Mouse (Mus musculus) cerebellum, postnatal 10 days (tissue): ENCODE data around the gene Bcar3.
A peak's percentile ranks its signal among the peaks of the same experiment; 100 is the strongest.
"Not testable (repeated sequence)": the region's sequence is repeated elsewhere in the genome, so short reads cannot be mapped to it uniquely, and the experiment has no call there.

ENCODE experiments used
- DNase-seq, 2 experiments: peaks; one replicate each; pipeline ENCODE4 v3.0.0; 2021; ENCODE audit warnings: mixed read lengths in 2 of 2

Bcar3 gene

DNA sequence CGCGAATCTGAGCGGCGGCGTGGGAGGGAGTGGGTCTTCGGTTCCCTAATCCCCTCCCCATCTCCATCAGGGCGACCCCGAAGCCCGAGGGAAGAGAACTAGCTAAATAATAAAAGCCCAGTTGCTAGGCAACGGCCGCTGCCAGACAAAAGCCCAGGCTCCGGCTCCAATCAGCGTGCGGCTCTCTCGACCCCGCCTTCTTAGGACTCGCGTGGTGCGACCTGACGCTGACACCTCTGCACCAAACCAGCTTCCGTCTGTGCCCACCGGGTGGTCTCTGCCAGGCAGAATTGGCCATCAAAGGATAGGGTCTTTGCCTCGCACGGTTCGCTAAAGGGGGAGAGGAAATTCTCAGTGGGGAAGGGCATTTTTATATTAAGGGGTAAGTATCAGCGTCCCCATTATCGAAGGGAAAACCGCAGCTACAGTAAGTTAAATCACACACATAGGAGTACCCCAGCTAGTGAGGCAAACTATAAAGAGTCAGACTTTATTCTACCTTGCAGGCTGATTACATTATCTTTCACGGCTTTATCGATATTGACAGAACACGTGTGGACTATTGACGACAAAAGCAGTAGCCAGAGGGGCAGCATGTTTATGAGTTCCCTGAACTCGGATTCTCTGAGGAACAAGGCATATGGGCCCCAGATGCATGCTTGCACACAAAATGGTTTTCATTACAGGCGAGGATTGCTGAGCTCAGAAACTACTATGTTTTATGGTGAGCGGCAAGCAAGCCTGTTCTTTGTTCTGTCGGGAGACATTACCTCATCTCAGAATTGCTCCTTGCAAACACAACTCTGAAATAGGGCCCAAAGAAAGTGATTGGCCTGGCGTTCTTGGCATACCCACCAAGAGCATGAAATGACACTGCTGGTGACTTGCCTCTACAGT lies at the start of gene Bcar3:
Gene Bcar3, plus strand, starts transcription at position 183 of the 897 bp plus-strand sequence.
- peak; percentile 96 to 97 for DNase-seq

DNA sequence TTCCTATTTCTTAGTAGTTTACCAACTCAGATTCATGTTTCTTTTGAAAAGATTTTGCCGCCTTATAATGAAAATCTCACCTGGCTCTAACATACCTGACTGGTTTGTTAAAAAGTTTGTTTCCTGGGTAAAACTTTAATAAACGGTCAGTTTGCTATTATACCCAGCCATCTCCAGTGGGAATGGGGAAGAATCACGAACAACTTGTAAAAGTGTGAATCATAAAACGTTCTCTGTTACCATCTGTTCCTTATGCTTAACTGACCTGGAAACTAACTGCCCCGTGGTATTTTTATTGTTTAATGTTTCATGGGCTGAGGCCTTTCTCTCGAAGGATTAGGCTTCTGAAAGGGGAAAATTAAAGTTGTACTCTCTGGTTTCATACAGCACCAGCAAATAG lies 49.2 kb upstream of the Bcar3 start:
- DNase-seq: no peak

DNA sequence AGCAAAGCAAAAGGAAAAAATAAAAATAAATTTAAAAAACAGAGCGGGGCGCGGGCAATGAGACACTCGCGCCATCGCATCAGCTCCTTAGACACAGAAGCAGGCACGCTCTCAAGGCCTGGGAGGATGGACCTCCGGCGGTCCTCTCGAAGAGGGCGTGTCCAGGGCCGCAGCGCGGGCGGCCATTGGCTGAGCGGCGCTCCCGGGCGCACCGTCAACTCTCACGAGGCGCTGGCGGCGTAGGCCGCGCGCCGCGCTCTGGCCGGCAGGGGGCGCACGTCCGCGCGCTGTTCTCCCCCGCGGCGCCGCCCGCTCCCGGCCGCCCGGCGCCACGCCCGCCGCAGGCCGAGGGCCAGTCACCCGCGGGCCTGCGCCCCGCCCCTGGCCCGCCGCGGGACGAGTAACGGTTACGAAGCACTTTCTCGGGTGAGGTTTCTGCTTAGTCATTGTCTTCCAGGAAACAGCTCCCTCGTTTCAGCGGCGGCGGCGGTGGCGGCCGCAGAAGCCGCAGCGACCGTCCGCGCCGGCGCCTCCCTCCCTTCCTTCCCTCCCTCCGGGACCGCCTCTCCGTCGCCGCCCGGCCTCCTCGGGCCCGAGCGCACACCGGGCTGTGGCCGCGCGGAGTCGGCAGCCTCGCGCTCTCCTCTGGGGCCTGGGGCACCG lies 48.6 kb upstream of the Bcar3 start, which contains the start of gene Gclm:
Gene Gclm, plus strand, starts transcription at position 343 of the 663 bp plus-strand sequence.
- DNase-seq: peak; percentile 94 to 96

DNA sequence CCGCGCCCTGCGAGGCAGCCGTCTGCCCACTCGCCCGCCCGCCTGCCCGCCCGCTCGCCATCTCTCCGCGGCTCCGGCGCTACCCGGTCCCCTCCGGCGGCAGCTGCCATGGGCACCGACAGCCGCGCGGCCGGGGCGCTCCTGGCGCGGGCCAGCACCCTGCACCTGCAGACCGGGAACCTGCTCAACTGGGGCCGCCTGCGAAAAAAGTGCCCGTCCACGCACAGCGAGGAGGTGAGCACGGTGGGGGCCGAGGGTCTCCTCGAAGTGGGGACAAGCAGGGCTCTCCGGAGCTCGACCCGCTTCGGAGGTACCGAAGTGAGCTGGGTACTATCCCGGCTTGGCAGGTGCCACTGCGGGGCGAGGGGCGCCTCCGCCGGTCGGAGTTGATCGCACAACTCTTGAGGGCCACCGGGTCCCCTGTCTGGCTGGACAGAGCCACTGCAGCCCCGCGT lies 48.0 kb upstream of the Bcar3 start:
- peak; percentile 86 to 87 for DNase-seq

DNA sequence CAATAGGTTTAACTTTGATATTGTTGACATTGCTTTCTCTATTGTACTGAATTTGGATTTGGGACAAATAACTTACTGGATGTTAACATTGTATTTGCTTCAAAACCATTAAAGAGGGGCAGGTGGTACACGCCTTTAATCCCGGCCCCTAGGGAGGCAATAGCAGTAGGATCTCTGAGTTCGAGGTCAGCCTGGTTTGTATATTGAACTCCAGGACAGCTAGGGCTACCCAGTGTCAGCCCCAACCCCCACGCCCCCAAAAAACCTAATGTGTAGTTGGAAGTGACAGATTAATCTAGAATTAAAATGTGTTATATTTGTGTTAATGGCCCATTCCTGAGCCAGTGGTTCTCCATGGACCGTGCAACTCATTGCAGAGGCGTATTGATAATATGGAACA lies 47.5 kb upstream of the Bcar3 start:
- peak; percentile 42 to 51 for DNase-seq

DNA sequence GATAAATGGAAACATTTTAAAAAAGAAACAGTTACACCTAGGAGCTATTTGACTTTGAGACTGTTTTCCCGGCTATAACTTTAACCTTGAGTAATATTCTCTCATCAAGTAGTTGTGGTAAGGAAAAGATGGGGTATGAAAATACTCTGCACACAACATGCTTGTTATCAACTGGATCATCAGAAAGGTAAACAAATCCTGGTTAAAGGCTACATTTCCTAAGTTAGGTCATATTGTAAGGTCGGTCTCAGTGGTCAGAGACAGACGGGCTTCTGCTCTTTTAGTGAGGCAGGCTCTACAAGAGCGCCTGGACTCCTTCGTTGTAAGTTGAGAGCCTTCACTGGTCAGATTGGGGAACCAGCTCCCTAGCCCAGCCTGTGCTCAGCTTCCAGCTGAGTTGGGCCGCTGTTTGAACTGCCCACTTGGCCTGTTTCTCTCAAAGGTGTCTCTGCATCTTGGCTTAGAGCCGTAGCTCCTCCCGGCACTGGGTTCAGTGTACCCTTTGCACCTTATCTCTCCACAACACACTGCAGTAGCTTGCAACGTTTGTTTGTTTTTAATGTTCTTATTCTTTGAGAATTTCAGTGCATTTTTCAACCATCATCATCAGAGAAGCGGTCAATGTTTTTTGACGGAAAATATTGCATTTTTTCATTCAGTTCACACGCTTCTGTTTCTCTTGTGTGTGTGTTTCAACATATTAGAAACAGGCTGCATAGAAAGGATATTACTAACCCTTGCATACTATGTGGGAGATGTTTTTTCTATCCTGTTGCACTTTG lies 46.8 kb upstream of the Bcar3 start:
- peak; percentile 26 to 38 for DNase-seq

DNA sequence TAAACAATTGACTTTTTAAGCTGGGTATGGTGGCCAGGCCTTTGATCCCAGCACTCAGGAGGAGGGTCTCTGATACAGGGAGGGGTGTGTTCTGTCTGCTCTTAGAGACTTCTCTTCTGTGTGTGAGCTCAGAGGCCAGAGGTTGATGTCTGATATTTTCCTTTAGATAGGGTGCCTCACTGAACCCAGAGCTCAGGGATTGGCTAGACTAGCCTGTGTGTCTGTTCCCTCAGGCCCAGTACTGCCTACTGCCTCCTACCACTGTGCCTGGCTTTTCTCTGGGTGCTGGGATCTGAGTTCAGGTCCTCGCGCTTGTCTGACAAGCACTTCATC lies 46.2 kb upstream of the Bcar3 start:
- DNase-seq: no peak

DNA sequence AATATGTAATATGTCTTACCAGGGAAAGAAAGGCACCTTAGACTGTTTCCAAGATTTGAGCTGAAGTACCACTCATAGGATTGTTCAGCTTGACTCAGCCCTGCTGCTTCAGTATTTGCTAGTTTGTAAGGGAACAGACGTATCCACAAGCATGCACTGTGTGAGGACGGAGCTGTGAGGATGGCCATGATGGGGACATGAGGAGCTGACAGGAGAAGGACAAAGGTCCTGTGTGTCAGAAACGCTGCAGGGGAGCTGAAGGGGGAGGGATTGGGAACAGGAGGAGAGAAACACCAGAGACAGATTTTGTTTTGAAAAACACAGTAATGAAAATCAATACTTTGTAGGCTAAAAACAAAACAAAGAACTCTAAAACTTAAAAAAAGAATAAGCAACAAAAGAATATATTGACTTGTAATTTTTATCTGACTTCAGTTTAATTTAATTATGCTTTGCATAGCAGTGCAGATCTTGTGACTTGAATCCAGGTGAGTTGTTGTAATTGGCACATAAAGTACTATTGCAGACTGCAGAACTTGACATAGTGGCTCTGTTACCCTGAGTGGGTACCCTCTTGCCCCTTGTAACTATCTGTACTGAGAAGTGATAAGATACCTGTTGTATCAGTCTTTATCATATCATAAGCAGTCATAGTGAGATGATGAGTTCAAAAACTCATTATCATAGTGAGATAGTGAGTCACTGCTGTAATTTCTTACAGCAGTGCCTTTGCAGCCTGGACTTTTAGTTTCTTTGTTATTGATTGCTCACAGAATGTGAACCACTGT lies 41.3 kb upstream of the Bcar3 start:
- DNase-seq: no peak

DNA sequence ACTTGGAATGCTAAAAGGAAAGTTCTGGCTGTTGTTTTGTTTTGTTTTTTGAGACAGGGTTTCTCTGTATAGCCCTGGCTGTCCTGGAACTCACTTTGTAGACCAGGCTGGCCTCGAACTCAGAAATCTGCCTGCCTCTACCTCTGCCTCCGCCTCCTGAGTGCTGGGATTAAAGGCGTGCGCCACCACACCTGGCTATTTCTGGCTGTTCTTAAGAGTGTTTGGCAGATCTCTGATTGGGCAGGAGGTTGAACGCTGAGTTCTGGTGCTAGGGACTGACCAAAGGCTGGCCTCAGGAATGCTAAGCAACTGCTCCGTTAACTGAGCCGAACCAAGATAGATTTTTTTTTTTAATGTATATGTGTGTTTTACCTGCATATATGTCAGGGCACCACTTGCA lies 39.9 kb upstream of the Bcar3 start:
- DNase-seq: not testable (repeated sequence)

DNA sequence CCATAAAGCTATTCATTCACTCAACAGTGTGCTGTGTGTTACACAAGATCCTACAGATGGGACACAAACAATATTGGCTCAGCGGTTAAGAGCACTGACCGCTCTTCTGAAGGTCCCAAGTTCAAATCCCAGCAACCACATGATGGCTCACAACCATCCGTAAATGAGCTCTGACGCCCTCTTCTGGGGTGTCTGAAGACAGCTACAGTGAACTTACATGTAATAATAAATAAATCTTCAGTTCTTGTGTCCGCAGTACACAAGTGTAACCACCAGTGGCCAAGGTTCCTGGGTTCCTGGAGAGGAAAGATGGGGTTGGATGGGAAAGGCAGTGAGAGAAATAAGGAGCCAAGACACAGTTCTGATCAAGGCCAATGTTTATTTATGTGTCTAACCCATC lies 23.9 kb upstream of the Bcar3 start:
- DNase-seq: peak in 1 of 2 experiments; percentile 30

DNA sequence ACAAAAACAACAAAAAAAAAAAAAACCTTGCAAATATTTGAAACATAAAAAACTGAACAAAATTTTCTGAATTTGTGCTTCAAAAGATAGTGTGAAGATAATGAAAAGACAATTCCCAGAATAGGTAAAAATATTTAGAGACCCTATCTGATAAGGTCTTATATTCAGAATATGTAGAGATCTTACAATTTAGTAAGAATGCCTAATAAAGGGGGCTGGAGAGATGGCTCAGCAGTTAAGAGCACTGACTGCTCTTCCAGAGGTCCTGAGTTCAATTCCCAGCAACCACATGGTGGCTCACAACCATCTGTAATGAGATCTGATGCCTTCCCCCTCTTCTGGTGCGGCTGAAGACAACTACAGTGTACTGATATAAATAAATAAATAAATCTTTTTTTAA lies 21.4 kb upstream of the Bcar3 start:
- DNase-seq: not testable (repeated sequence)

DNA sequence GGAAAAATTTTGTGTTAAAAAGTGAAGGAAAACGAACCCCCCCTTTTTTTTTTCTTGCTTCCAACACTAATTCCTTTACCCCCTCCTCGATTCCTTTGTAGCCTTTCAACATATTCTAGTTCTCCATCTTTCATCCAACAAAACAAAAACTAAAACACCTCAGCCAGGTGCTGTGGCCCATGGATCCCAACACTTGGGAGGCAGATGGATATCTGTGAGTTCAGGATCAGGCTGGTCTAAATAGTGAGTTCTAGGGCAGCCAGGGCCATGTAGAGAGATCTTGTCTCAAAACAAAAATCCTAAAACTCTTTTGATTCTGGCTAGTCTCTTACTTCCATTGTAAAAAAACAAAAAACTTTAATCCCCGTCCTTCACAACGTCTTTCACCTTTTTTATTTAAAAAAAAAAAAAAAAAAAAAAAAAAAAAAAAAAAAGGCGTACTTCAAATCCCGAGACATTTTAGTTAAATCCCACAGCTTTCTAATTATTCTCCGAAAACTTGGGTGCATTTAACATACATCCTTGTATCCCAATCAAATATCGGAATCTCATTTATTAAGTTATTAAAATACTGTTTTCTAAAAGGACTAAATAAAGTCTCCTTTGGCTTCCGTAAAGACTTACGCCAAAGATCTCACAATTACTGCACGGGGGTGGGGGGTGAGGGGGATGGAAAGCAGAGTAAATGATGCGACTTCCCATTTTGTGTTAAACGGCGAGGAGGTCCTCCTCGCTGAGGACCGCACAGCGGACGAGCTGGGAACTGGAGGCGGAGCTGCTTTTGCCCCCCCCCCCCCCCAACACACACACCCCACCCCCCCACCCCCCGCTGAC lies 20.3 kb upstream of the Bcar3 start:
- no peak for DNase-seq

DNA sequence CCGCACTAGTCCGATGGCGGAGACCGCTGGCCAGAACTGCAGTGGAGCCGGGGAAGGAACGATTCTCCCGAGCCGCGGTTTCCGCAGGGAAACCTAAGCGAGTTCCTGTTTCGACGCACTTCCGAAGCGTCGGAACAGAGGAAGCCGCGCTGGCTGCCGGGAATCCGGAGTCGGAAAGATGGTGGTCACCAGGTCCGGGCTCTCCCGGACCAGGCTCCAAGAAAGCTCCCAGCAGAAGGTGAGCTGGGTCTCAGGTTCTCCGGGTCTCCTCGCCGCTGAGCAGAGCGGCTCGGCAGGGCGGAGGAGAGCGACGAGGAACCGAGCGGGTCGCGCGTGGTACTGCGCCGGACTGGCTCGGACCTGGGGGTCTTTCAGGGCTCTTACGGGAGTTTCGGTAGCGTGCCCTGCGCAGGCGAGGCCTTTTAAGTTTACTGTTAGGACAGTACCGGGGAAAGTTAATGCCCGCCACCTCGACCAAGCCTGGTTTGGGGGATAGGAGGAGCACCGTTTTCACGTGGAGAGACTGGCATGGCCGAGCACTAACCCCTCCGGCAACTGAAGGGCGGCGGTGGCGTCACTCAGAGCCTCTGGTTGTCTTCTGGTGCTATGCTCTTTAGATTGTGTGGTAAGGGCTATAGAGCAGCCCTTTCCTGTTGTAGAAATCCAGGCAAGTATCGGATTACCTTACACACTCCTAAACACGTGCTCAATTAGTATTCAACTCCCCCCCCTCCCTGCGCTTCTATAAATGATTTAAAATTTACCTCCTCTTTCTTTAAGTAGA lies 19.5 kb upstream of the Bcar3 start, which contains the start of gene Dnttip2:
Gene Dnttip2, plus strand, starts transcription at position 148 of the 784 bp plus-strand sequence.
- DNase-seq: peak; percentile 92 to 97

DNA sequence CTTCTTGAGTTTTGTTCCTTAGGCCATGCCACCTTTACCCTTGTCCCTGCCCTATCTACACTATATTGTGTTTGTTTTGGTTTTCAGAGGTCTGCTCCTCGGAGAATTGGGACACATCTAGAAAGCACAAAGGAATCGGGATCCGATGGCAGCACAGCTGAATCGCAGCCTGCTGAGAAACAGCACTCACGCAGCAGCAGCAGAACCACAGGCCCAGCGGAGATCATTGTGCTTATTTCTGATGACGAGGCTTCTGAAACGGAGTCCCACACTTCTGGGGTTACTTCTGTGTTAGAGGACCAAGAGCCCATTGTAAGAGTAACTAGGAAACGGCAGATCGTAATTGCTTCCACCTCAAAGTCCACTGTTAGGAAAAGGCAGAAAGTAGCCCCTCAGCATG lies 18.8 kb upstream of the Bcar3 start:
- no peak for DNase-seq

DNA sequence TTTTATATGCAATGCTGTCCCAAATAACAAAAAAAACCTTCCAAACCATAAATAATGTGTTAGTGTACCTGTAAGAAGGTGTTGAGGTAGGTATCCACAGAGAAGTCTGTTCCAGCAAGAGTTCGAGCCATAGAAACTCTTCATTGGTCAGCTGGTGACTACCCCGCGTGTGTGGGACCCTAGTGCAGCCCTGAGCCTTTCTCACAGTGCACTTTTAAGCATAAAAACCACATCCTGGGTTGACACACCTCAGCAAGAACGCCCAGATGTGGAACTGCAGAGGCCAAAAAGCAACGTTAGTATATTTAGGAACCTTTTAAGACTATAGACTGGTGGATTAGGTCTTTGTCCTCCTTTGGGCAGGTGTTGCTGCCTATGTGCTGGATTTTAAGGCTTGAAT lies 6.7 kb upstream of the Bcar3 start:
- no peak for DNase-seq

DNA sequence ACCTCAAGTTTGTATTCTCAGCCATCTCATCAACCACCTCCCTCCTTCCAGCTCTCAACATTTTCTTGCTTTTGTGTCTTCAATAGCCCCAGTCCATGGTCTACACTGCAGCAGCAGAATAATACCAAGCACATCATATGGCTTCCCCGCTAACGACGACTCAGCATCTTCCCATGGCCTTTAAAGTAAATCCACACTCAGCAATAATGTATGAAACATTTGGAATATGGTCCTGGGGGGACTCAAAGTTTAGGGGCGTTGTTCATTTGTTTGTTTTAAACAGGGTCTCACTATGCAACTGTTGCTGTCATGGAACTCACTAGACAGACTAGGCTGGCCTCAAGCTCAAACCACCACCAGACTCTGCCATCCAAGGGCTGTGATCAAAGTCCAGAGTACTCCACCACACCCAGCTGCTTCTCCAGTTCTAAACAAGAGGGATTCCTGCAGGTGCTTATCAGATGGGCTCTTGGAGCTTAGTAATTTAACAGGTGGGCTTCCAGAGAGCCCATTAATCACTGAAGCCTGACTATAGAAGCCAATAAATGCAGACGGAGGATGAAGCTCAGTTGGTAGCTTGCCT lies 5.2 kb upstream of the Bcar3 start:
- no peak for DNase-seq

DNA sequence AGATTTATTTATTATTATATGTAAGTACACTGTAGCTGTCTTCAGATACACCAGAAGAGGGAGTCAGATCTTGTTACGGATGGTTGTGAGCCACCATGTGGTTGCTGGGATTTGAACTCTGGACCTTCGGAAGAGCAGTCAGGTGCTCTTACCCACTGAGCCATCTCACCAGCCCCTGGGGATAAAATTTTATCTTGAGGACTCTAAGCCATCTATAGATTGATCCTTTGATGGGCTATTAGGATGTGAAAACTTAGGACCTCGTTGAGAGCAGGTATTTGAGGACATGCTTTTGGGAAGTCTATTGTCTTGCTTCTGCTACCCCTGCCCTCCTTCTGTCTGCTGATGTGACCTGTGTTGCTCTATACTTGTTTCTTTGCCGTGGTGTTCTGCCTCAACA lies 4.6 kb upstream of the Bcar3 start:
- DNase-seq: not testable (repeated sequence)

DNA sequence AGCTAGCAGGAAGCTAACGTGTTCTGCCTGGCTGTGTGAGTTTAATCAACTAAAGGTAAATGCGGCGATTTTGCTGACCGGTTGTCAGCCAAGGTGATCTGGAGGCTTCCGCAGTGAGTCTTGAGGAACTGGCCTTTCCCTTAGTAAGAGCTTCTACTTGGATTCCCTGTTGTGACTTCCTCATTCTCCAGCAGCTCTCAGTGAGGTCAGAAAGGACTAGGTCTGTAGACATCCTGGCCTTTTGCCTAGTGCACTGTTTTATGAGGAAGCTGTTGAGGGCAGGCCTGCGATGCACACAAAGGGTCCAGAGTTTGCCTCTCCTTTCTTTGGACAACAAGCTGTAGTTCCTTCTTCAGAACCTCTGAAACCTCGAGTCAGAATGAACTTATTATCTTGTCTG lies 3.2 kb upstream of the Bcar3 start:
- no peak for DNase-seq

DNA sequence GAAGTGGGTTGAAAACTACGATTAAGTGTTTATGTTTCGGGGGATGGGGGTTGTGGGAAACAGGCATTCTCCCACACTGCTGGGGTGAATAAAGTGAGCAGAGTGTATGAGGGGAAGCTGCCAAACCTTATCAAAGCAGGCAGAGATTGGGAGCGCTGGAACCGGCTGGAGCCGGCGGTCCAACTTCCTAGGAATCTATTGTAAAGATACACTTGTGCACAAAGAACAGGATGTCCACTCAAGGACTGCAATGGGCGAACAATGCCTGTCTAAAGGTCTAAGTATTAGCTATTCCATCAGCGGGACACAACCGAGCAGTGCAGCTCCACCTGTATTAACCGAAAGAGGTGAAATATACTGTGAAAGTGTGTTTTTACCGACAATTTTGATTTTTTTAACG lies 2.1 kb upstream of the Bcar3 start:
- no peak for DNase-seq
